Mouse (Mus musculus): Measurements from ENCODE around the gene Stim2.

GRCm38 (mm10) chr5:54049940-54050339 lies 51.6 kb downstream of the Stim2 start:
- no peak for TF ChIP-seq POLR2A (IDR thresholded peaks at IDR 0.05; ENCODE audit: insufficient read depth, low read depth, low read length)
- no peak for TF ChIP-seq CTCF (IDR thresholded peaks at IDR 0.05)
- no peak for TF ChIP-seq EP300 (IDR thresholded peaks at IDR 0.05; ENCODE audit: insufficient read depth, low read depth, low read length)

All from heart, adult 2 months (tissue).